Mouse (Mus musculus) lung, adult 2 months (tissue): ENCODE measurements around the gene Ddr2. TPM values are rescaled to one million over a fixed set of nuclear protein-coding genes. Genes with fewer than 3 reads are reported as not detected.

ENCODE experiments used
- DNase-seq: peaks from one replicate; pipeline ENCODE4 v3.0.0; 2022
- H3K4me1 ChIP-seq: fragments of 200-500 bp; 2 replicates; pipeline ENCODE4 v1.6.1; 2011; ENCODE audit warnings: low read length; ENCODE audit not compliant: control insufficient read depth, insufficient read depth
- H3K4me3 ChIP-seq: fragments of 200-500 bp; replicated peaks from 2 replicates; pipeline ENCODE3; 2011; ENCODE audit warnings: low read depth, mild to moderate bottlenecking, control low read depth, low read length; ENCODE audit errors: extremely low read depth
- CTCF ChIP-seq: fragments of 200-500 bp; IDR thresholded peaks from 2 replicates; pipeline ENCODE4 v1.5.1; 2011; ENCODE audit warnings: mild to moderate bottlenecking, low read length, control low read depth; ENCODE audit not compliant: insufficient read depth
- POLR2A ChIP-seq: fragments of 200-500 bp; IDR thresholded peaks from 2 replicates; pipeline ENCODE4 v1.6.1; 2011; ENCODE audit warnings: low read depth, mild to moderate bottlenecking, control low read depth, low read length, borderline replicate concordance; ENCODE audit errors: extremely low read depth
- WGBS: fragments of 180-500 bp; shearing (Covaris S2); methylation state at CpG from one replicate; pipeline ENCODE4 v1.1.7; 2018; 5-methylcytosine and 5-hydroxymethylcytosine counted together
- polyA plus RNA-seq: library from polyadenylated mRNA; depleted of rRNA; stranded (reverse); fragments of >200 nt; gene quantifications from 2 replicates; pipeline ENCODE4 v1.2.3, GENCODE M21; 2012

Ddr2 gene
- polyA plus RNA-seq, 1 experiment = 42.6 TPM

DNA sequence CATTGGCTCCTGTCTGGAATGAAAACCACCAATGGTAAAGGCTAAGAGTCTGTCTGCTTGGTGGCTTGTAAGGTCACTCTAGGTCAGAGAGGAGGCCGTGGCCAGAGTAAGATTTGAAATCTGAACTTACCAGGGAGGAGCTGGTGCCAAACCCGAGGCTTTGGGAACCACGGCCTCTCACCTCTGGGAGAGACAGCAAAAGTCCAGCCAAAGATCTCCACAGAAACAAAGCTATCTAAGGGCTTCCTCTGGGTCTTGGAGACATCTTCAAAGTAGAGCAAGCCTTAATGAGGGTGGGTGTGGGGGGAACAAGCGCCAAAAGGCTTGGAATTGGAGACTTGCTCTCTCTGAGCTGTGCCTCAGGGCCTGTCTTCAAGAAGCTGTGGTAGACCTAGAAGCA is 62.1 kb downstream of the Ddr2 start:
- WGBS = 57% methylated on average over 4 of the region's 4 CpGs
- H3K4me1 ChIP-seq = no peaks in the 10 kb centered on the region
- TF ChIP-seq CTCF (no peak), POLR2A (no peak)

GRCm38 (mm10) chr1:170044726-170045471 is 65.7 kb downstream of the Ddr2 start:
- 71% methylated on average over 9 of the region's 9 CpGs for WGBS
- DNase-seq = no peak
- no peak for TF ChIP-seq CTCF
- TF ChIP-seq POLR2A = no peak
- Histone ChIP-seq H3K4me3 (no peak overlapping the region), H3K4me1 (no peaks in the 10 kb centered on the region)

More for the DNA sequence above, 62.1 kb downstream of the Ddr2 start:
- H3K4me3 ChIP-seq = no peak overlapping the region
- no peak for DNase-seq

DNA sequence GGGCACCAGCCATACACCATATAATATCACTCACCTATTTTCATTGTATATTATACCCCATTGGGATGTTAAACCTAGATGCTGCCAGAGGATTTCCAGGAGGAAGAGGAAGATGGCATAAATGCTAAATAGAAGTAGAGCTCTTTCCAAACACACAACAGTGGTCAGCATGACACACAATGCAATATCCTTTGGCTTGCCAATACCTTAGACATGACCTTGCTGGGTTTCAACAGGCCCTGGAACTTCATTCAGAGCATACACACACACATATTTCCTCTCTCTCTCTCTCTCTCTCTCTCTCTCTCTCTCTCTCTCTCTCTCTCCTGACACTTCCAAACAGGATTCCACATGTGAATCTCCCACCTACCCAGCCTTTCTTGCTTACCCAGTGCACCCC is 66.8 kb downstream of the Ddr2 start:
- no peak for DNase-seq
- Histone ChIP-seq H3K4me3 (no peak overlapping the region), H3K4me1 (no peaks in the 10 kb centered on the region; the same call in 1 of the 2 replicates)
- TF ChIP-seq POLR2A = no peak
- TF ChIP-seq CTCF = no peak

- H3K4me1 ChIP-seq = no peaks in the 10 kb centered on the region; the same call in 1 of the 2 replicates
- H3K4me3 ChIP-seq = no peak overlapping the region
- no peak for DNase-seq
- WGBS = 67% methylated on average over 5 of the region's 5 CpGs
- TF ChIP-seq POLR2A (no peak), CTCF (no peak)
Observed at GRCm38 (mm10) chr1:170042996-170043395, 67.6 kb downstream of the Ddr2 start.

- WGBS = 65% methylated on average over 4 of the region's 4 CpGs
- no peaks in the 10 kb centered on the region; the same call in 1 of the 2 replicates for H3K4me1 ChIP-seq
- no peak overlapping the region for H3K4me3 ChIP-seq
- no peak for DNase-seq
- TF ChIP-seq CTCF (no peak), POLR2A (no peak)
Observed at GRCm38 (mm10) chr1:170039402-170039801, 71.2 kb downstream of the Ddr2 start.

DNA sequence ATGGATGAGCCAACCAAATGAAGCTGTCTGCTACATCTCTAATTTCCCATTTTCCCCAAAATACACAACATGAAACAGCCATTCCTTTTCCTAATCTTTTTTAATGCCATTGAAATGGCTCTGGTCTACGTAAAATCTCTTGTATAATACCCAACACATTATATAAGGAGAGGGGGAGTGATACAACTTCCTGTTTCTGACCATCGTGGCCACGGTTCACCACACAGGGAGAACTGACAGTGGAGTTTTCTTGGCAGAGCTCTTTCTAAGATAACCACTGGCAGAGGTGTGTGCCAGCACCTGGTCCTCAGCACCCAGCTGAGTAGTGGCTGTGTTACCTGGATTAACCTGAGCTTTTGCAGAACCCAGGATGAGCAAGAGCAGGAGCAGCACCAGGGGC is 75.0 kb downstream of the Ddr2 start:
- TF ChIP-seq CTCF (no peak), POLR2A (no peak)
- DNase-seq = no peak
- 55% methylated on average over 3 of the region's 3 CpGs for WGBS

DNA sequence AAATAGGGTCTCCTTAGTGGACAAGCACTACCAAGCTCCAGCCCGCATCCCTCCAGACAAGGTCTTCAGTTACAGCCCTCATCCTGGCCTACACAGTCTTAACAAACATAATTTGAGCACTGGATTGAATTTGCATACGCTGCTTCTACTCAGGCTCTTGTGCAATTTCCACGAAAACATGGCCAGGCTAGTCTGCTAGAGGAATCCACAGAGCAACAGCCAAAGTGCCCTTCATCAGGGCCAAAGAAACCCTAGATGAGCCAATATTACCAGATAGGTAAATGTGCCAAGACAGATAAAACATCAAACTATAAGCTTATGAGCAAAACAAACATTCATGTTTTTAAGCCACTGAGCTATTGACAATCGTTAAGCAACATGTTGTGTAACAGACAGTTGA is 75.6 kb downstream of the Ddr2 start:
- DNase-seq = no peak
- Histone ChIP-seq H3K4me3 (no peak overlapping the region), H3K4me1 (no peaks in the 10 kb centered on the region; the same call in 1 of the 2 replicates)
- TF ChIP-seq CTCF (no peak), POLR2A (no peak)
- 74% methylated on average over 4 of the region's 4 CpGs for WGBS

More for the DNA sequence above, 75.0 kb downstream of the Ddr2 start:
- no peak overlapping the region for H3K4me3 ChIP-seq
- H3K4me1 ChIP-seq = no peaks in the 10 kb centered on the region; the same call in 1 of the 2 replicates

GRCm38 (mm10) chr1:170031656-170032055 is 78.9 kb downstream of the Ddr2 start:
- Histone ChIP-seq H3K4me1 (no peaks in the 10 kb centered on the region), H3K4me3 (no peak overlapping the region)
- no peak for TF ChIP-seq POLR2A
- no peak for TF ChIP-seq CTCF
- WGBS = 71% methylated on average over 3 of the region's 3 CpGs
- DNase-seq = no peak

DNA sequence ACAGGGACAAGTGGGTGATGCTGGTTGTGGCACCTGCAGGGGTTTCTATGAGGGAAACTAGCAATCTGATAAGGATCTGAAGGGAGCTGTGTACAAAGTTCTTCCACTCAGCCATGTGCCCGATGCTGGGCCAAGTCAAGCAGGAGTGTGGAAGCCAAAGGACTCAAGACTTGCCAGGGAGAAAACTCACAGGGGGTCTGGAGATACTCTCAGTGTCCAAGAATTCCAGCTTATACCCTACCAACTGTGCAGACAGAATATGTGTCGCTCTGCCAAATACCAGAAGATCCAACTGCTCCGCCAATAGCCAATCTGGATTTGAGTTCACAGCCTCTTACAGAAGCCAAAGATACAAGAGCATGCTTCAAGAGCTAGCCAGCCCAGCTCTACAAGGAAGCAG is 95.8 kb downstream of the Ddr2 start:
- 64% methylated on average over 3 of the region's 3 CpGs for WGBS
- H3K4me3 ChIP-seq = no peak overlapping the region
- no peak for TF ChIP-seq CTCF
- H3K4me1 ChIP-seq = peaks cover 3% of the 10 kb centered on the region
- DNase-seq = no peak
